Mouse (Mus musculus) left cerebral cortex, adult 18-20 months (tissue): ENCODE data around the gene 1700029I15Rik. TPM values are rescaled to one million over a fixed set of nuclear protein-coding genes. Genes with fewer than 3 reads are reported as not detected.
A peak's percentile ranks its signal among the peaks of the same experiment; 100 is the strongest.

Experiments used
- DNase-seq, 2 experiments: peaks; one replicate each; pipeline ENCODE4 v3.0.0; 2021 to 2022; ENCODE audit warnings: low spot score in 2 of 2, mixed read lengths in 1 of 2
- total RNA-seq, 2 experiments: library from RNA; stranded (reverse); gene quantifications; 2 replicates each; pipeline ENCODE4 v1.2.3; 2021

Gene 1700029I15Rik
- total RNA-seq, 2 experiments from 2014 or later = 3.8 to 5.9 TPM

- no peak for DNase-seq
Observed at GRCm38 (mm10) chr2:92372767-92373436, 9.4 kb upstream of the 1700029I15Rik start.

- no peak for DNase-seq
Observed at GRCm38 (mm10) chr2:92373437-92373813, 8.9 kb upstream of the 1700029I15Rik start.

- DNase-seq = peak; percentile 53 to 58
Observed at GRCm38 (mm10) chr2:92374514-92374913, 7.8 kb upstream of the 1700029I15Rik start, which contains the start of the genes Pex16 and Large2. TSS of gene Pex16 (plus strand) at chr2:92374676. TSS of gene Large2 (minus strand) at chr2:92374869.

GRCm38 (mm10) chr2:92375099-92375623 lies 7.2 kb upstream of the 1700029I15Rik start:
- peak; percentile 89 to 93 for DNase-seq

GRCm38 (mm10) chr2:92375788-92376187 lies 6.5 kb upstream of the 1700029I15Rik start:
- no peak for DNase-seq

- DNase-seq = no peak
Observed at GRCm38 (mm10) chr2:92376300-92376699, 6.0 kb upstream of the 1700029I15Rik start.

GRCm38 (mm10) chr2:92377320-92377719 lies 5.0 kb upstream of the 1700029I15Rik start:
- DNase-seq = no peak

- no peak for DNase-seq
Observed at GRCm38 (mm10) chr2:92379783-92380494, 2.4 kb upstream of the 1700029I15Rik start.

GRCm38 (mm10) chr2:92380495-92381050 lies 1.8 kb upstream of the 1700029I15Rik start:
- no peak for DNase-seq

GRCm38 (mm10) chr2:92381161-92381560 lies 1.2 kb upstream of the 1700029I15Rik start:
- no peak for DNase-seq

- DNase-seq = no peak
Observed at GRCm38 (mm10) chr2:92382759-92383158, 421 bp downstream of the 1700029I15Rik start.

GRCm38 (mm10) chr2:92384101-92384500 lies 1.8 kb downstream of the 1700029I15Rik start:
- DNase-seq = no peak

- no peak for DNase-seq
Observed at GRCm38 (mm10) chr2:92385113-92386051, 3.0 kb downstream of the 1700029I15Rik start.

GRCm38 (mm10) chr2:92386821-92387570 lies 4.7 kb downstream of the 1700029I15Rik start:
- DNase-seq = no peak

GRCm38 (mm10) chr2:92387646-92388045 lies 5.3 kb downstream of the 1700029I15Rik start:
- peak; percentile 67 to 79 for DNase-seq

- no peak for DNase-seq
Observed at GRCm38 (mm10) chr2:92388081-92388517, 5.8 kb downstream of the 1700029I15Rik start.

GRCm38 (mm10) chr2:92388891-92389641 lies 6.7 kb downstream of the 1700029I15Rik start:
- peak; percentile 90 to 93 for DNase-seq

- DNase-seq = no peak
Observed at GRCm38 (mm10) chr2:92389645-92390044, 7.3 kb downstream of the 1700029I15Rik start.
